ENCODE assay signal across 20 mouse cellular contexts in genomic region chr5:130979321-130979720, GRCm38 (mm10).
A peak's percentile ranks its signal among the peaks of the same experiment; 100 is the strongest.
DNase-seq lines count a peak whose midpoint lies in the region; ATAC-seq and TF ChIP-seq lines count a peak whose summit lies in the region.
"Had no signal": no experiment of that assay in that cellular context is flagged by ENCODE, and none has a peak within 500 bp of the region (broad histone marks: within the 10 kb centered on the region; RNA-seq: fewer than 3 reads in every experiment).

No protein-coding gene starts in this region.

- no peaks in the 10 kb centered on the region for H3K4me1 ChIP-seq in embryonic facial prominence, embryonic 14.5 days (ENCODE audit: control insufficient read depth, insufficient read depth, low read length)
- H3K4me1 ChIP-seq in embryonic facial prominence, embryonic 10.5 days: no peaks in the 10 kb centered on the region
- no peaks in the 10 kb centered on the region for H3K4me1 ChIP-seq in hindbrain, postnatal 0 days (ENCODE audit: insufficient read depth, low read length)
- no peaks in the 10 kb centered on the region for H3K4me1 ChIP-seq in hindbrain, embryonic 12.5 days
- H3K4me1 ChIP-seq in stomach, postnatal 0 days (replicated peaks; ENCODE audit: control insufficient read depth, insufficient read depth): no peaks in the 10 kb centered on the region
- H3K4me1 ChIP-seq: embryonic facial prominence, embryonic 15.5 days; heart, embryonic 12.5 days; heart, embryonic 15.5 days; hindbrain, embryonic 10.5 days had no signal

- DNase-seq in cerebellum, postnatal 10 days: peak; percentile 39 to 56
- no peak for DNase-seq in cerebellum, adult 9-10 months
- DNase-seq in embryonic facial prominence, embryonic 14.5 days (ENCODE audit: low spot score): peak; percentile 31
- DNase-seq in embryonic facial prominence, embryonic 10.5 days (ENCODE audit: low spot score): no peak
- DNase-seq in hindbrain, postnatal 0 days (ENCODE audit: low spot score): peak; percentile 38
- peak; percentile 14 for DNase-seq in brain, embryonic 14.5 days (ENCODE audit: low read depth)
- no peak for DNase-seq in stomach, postnatal 0 days (ENCODE audit: low spot score)
- DNase-seq: adrenal gland, adult 2 months; adrenal gland, postnatal 14 days; embryo, embryonic 11 days; gastrocnemius, postnatal 10 days; kidney, adult 2 months had no signal

- no peaks in the 10 kb centered on the region for H3K27me3 ChIP-seq in embryonic facial prominence, embryonic 14.5 days (replicated peaks; ENCODE audit: control insufficient read depth, insufficient read depth, low read length)
- no peaks in the 10 kb centered on the region for H3K27me3 ChIP-seq in embryonic facial prominence, embryonic 10.5 days (replicated peaks; ENCODE audit: low read depth, poor library complexity, severe bottlenecking)
- H3K27me3 ChIP-seq in hindbrain, postnatal 0 days (ENCODE audit: insufficient read depth, low read length): no peaks in the 10 kb centered on the region
- H3K27me3 ChIP-seq in hindbrain, embryonic 12.5 days: no peaks in the 10 kb centered on the region
- no peaks in the 10 kb centered on the region for H3K27me3 ChIP-seq in stomach, postnatal 0 days (ENCODE audit: control insufficient read depth, insufficient read depth, low read length)
- H3K27me3 ChIP-seq: embryonic facial prominence, embryonic 15.5 days; heart, embryonic 12.5 days; heart, embryonic 15.5 days had no signal

- no peak overlapping the region for H3K4me2 ChIP-seq in embryonic facial prominence, embryonic 14.5 days (ENCODE audit: low read depth, low read length)
- H3K4me2 ChIP-seq in hindbrain, postnatal 0 days (ENCODE audit: low read depth, low read length): no peak overlapping the region
- H3K4me2 ChIP-seq in hindbrain, embryonic 12.5 days (replicated peaks): no peak overlapping the region
- H3K4me2 ChIP-seq in stomach, postnatal 0 days (replicated peaks; ENCODE audit: low read depth): no peak overlapping the region
- H3K4me2 ChIP-seq: embryonic facial prominence, embryonic 15.5 days; heart, embryonic 12.5 days; heart, embryonic 15.5 days; hindbrain, embryonic 14.5 days had no signal

- ATAC-seq in embryonic facial prominence, embryonic 14.5 days (ENCODE audit: low read depth): no peak
- ATAC-seq in hindbrain, postnatal 0 days: no peak
- ATAC-seq in hindbrain, embryonic 12.5 days (ENCODE audit: low FRiP score): no peak
- ATAC-seq in stomach, postnatal 0 days (ENCODE audit: low FRiP score, low TSS enrichment): no peak
- ATAC-seq: forebrain, embryonic 16.5 days; intestine, postnatal 0 days had no signal

- 72% methylated on average over 8 of the region's 8 CpGs for WGBS in embryonic facial prominence, embryonic 14.5 days
- WGBS in embryonic facial prominence, embryonic 10.5 days: 87% methylated on average over 8 of the region's 8 CpGs
- WGBS in hindbrain, postnatal 0 days: 71% methylated on average over 8 of the region's 8 CpGs
- WGBS in hindbrain, embryonic 12.5 days: 83% methylated on average over 8 of the region's 8 CpGs
- WGBS in stomach, postnatal 0 days: 81% methylated on average over 8 of the region's 8 CpGs

- H3K9me3 ChIP-seq in embryonic facial prominence, embryonic 14.5 days (ENCODE audit: control insufficient read depth, low read length): peaks cover 6% of the 10 kb centered on the region; the same call in 1 of the 2 replicates
- 0 out of 2 replicates have a peak, but pooled peaks cover 4% of the 10 kb centered on the region for H3K9me3 ChIP-seq in embryonic facial prominence, embryonic 10.5 days
- 0 out of 2 replicates have a peak, but pooled peaks cover 2% of the 10 kb centered on the region for H3K9me3 ChIP-seq in hindbrain, postnatal 0 days (ENCODE audit: low read length)
- no peaks in the 10 kb centered on the region for H3K9me3 ChIP-seq in hindbrain, embryonic 12.5 days (replicated peaks)
- no peaks in the 10 kb centered on the region for H3K9me3 ChIP-seq in stomach, postnatal 0 days (ENCODE audit: control insufficient read depth, low read length)
- H3K9me3 ChIP-seq: embryonic facial prominence, embryonic 15.5 days; heart, embryonic 15.5 days had no signal

- no peak for TF ChIP-seq EP300 in stomach, postnatal 0 days (optimal IDR thresholded peaks at IDR 0.05)

- no peaks in the 10 kb centered on the region for H3K36me3 ChIP-seq in embryonic facial prominence, embryonic 14.5 days (ENCODE audit: control insufficient read depth, insufficient read depth, low read length)
- H3K36me3 ChIP-seq in embryonic facial prominence, embryonic 10.5 days (replicated peaks): no peaks in the 10 kb centered on the region
- no peaks in the 10 kb centered on the region for H3K36me3 ChIP-seq in hindbrain, postnatal 0 days (ENCODE audit: insufficient read depth, low read length)
- no peaks in the 10 kb centered on the region for H3K36me3 ChIP-seq in hindbrain, embryonic 12.5 days
- H3K36me3 ChIP-seq in stomach, postnatal 0 days (ENCODE audit: control insufficient read depth, insufficient read depth, low read length): no peaks in the 10 kb centered on the region
- H3K36me3 ChIP-seq: embryonic facial prominence, embryonic 15.5 days; heart, embryonic 12.5 days; heart, embryonic 15.5 days; hindbrain, embryonic 10.5 days had no signal

- no peak for TF ChIP-seq POLR2A in brain, embryonic 14.5 days (IDR thresholded peaks at IDR 0.05; ENCODE audit: borderline replicate concordance, extremely low read depth, insufficient read depth, insufficient read length, poor library complexity, severe bottlenecking)

- H3K9ac ChIP-seq in embryonic facial prominence, embryonic 14.5 days (ENCODE audit: low read depth, low read length): no peak overlapping the region
- no peak overlapping the region for H3K9ac ChIP-seq in hindbrain, postnatal 0 days (replicated peaks; ENCODE audit: low read length)
- H3K9ac ChIP-seq in hindbrain, embryonic 12.5 days: no peak overlapping the region
- H3K9ac ChIP-seq in stomach, postnatal 0 days (ENCODE audit: low read length): no peak overlapping the region
- H3K9ac ChIP-seq: embryonic facial prominence, embryonic 15.5 days; heart, embryonic 12.5 days; heart, embryonic 15.5 days; hindbrain, embryonic 14.5 days had no signal

- H3K4me3 ChIP-seq in embryonic facial prominence, embryonic 14.5 days (ENCODE audit: low read depth, low read length): no peak overlapping the region
- no peak overlapping the region for H3K4me3 ChIP-seq in embryonic facial prominence, embryonic 10.5 days
- H3K4me3 ChIP-seq in hindbrain, postnatal 0 days (ENCODE audit: low read length): no peak overlapping the region
- no peak overlapping the region for H3K4me3 ChIP-seq in hindbrain, embryonic 12.5 days
- no peak overlapping the region for H3K4me3 ChIP-seq in stomach, postnatal 0 days (ENCODE audit: low read depth, low read length)
- H3K4me3 ChIP-seq: embryonic facial prominence, embryonic 15.5 days; heart, embryonic 12.5 days; heart, embryonic 15.5 days; hindbrain, embryonic 10.5 days had no signal

- no peak for TF ChIP-seq CTCF in hindbrain, postnatal 0 days (IDR thresholded peaks at IDR 0.05; ENCODE audit: low read depth)
- no peak for TF ChIP-seq CTCF in brain, embryonic 14.5 days (IDR thresholded peaks at IDR 0.05; ENCODE audit: borderline replicate concordance, extremely low read depth, insufficient read depth, insufficient read length)
- TF ChIP-seq CTCF in stomach, postnatal 0 days (IDR thresholded peaks at IDR 0.05; ENCODE audit: low read depth): no peak

- no peak overlapping the region for H3K27ac ChIP-seq in embryonic facial prominence, embryonic 14.5 days (replicated peaks; ENCODE audit: low read depth, low read length)
- no peak overlapping the region for H3K27ac ChIP-seq in embryonic facial prominence, embryonic 10.5 days (replicated peaks)
- H3K27ac ChIP-seq in hindbrain, postnatal 0 days: no peak overlapping the region
- no peak overlapping the region for H3K27ac ChIP-seq in hindbrain, embryonic 12.5 days
- no peak overlapping the region for H3K27ac ChIP-seq in stomach, postnatal 0 days (replicated peaks)
- H3K27ac ChIP-seq: embryonic facial prominence, embryonic 15.5 days; heart, embryonic 15.5 days; hindbrain, embryonic 10.5 days; hindbrain, embryonic 14.5 days had no signal

Comparison
In these comparisons a context has a peak if more than half of its experiments do, and no peak if none do; other contexts are left out.
1. DNase-seq: peak in cerebellum, postnatal 10 days (2 of 2), embryonic facial prominence, embryonic 14.5 days (single experiment), hindbrain, postnatal 0 days (single experiment) and brain, embryonic 14.5 days (single experiment); none in cerebellum, adult 9-10 months (single experiment), embryonic facial prominence, embryonic 10.5 days (single experiment) and stomach, postnatal 0 days (single experiment).